In genomic region chr16:85527743-85528620, GRCm38 (mm10) we compare ENCODE assay signal across 9 mouse cellular contexts. TPM values are rescaled to one million over a fixed set of nuclear protein-coding genes. Genes with fewer than 3 reads are reported as not detected.
DNase-seq lines count a peak whose midpoint lies in the region; TF ChIP-seq lines count a peak whose summit lies in the region.
"Had no signal": no experiment of that assay in that cellular context is flagged by ENCODE, and none has a peak within 500 bp of the region (broad histone marks: within the 10 kb centered on the region; RNA-seq: fewer than 3 reads in every experiment).

No protein-coding gene starts in this region.

- intact Hi-C loops in heart, postnatal 14 days (cut with DNase I), result loop anchor here (10.0 kb wide), 1 partner anchor 147 kb away; no protein-coding TSS in a partner anchor

- no peak overlapping the region for H3K27ac ChIP-seq in layer of hippocampus, adult 2 months
- no peak overlapping the region for H3K27ac ChIP-seq in thymus, adult 2 months (ENCODE audit: control insufficient read depth, insufficient read depth, low read length)
- H3K27ac ChIP-seq: liver, embryonic 13.5 days had no signal

- no peak overlapping the region for H3K4me3 ChIP-seq in layer of hippocampus, adult 2 months
- no peak overlapping the region for H3K4me3 ChIP-seq in thymus, adult 2 months (ENCODE audit: control insufficient read depth, insufficient read depth, low read length)
- H3K4me3 ChIP-seq: liver, embryonic 13.5 days had no signal

- no peaks in the 10 kb centered on the region for H3K36me3 ChIP-seq in thymus, adult 2 months (ENCODE audit: control insufficient read depth, insufficient read depth, low read length)
- H3K36me3 ChIP-seq: liver, embryonic 13.5 days had no signal

- no peaks in the 10 kb centered on the region for H3K4me1 ChIP-seq in thymus, adult 2 months (replicated peaks; ENCODE audit: control insufficient read depth, insufficient read depth, low read length)
- H3K4me1 ChIP-seq: liver, embryonic 13.5 days had no signal

- H3K27me3 ChIP-seq in thymus, adult 2 months (ENCODE audit: control insufficient read depth, insufficient read depth, low read length), result no peaks in the 10 kb centered on the region
- H3K27me3 ChIP-seq: liver, embryonic 13.5 days had no signal

- TF ChIP-seq POLR2A in thymus, adult 2 months (IDR thresholded peaks at IDR 0.05; ENCODE audit: control insufficient read depth, extremely low read depth, insufficient read depth, low read length, poor library complexity), result no peak

- DNase-seq in adrenal gland, adult (ENCODE audit: inconsistent age in 2 of 2, low spot score in 1 of 2), result peak; percentile 25 to 62
- no peak for DNase-seq in adrenal gland, postnatal 4 days (ENCODE audit: low spot score in 2 of 2)
- no peak for DNase-seq in layer of hippocampus, adult 2 months (ENCODE audit: low spot score in 2 of 2)
- no peak for DNase-seq in layer of hippocampus, postnatal 36 days
- DNase-seq in kidney, postnatal 4 days, result peak; percentile 27 to 28
- peak; percentile 59 for DNase-seq in retina, embryonic 14.5 days (ENCODE audit: low spot score)
- DNase-seq in thymus, adult 2 months, result no peak
- no peak for DNase-seq in heart, postnatal 14 days
- DNase-seq: liver, embryonic 13.5 days had no signal

- 92% methylated on average over 12 of the region's 12 CpGs for WGBS in thymus, adult 2 months

- peak; percentile 31 for TF ChIP-seq CTCF in layer of hippocampus, adult 2 months (conservative IDR thresholded peaks at IDR 0.05)
- TF ChIP-seq CTCF in thymus, adult 2 months (IDR thresholded peaks at IDR 0.05; ENCODE audit: borderline replicate concordance, control insufficient read depth, extremely low read depth, insufficient read depth, low read length, poor library complexity), result no peak

RNA-seq across cellular contexts. Expression of gene Cyyr1, which starts 25.2 kb away (rescaled TPM):
- 10 to 100 TPM; 14.1 to 15.0 TPM for total RNA-seq in adrenal gland, postnatal 4 days (2021)
- 1 to 10 TPM; 4.0 to 6.1 TPM for total RNA-seq in layer of hippocampus, adult 2 months (2021)
- 1 to 10 TPM; 4.7 to 5.8 TPM for total RNA-seq in layer of hippocampus, postnatal 36 days (2021)
- 1.5 and 2.6 TPM in 2 replicates for polyA plus RNA-seq in thymus, adult 2 months (2012; rRNA removed)
- total RNA-seq in heart, postnatal 14 days (2021), result 10 to 100 TPM; 37.2 to 38.6 TPM

Comparison
In these comparisons a context has a peak if more than half of its experiments do, and no peak if none do; other contexts are left out.
1. DNase-seq: peak in adrenal gland, adult (2 of 2), kidney, postnatal 4 days (2 of 2) and retina, embryonic 14.5 days (single experiment); none in adrenal gland, postnatal 4 days (0 of 2), layer of hippocampus, adult 2 months (0 of 2), layer of hippocampus, postnatal 36 days (0 of 2), thymus, adult 2 months (single experiment) and heart, postnatal 14 days (0 of 2).